Mouse (Mus musculus) ES-E14 (cell line): ENCODE results near the gene Nectin1. TPM values are rescaled to one million over a fixed set of nuclear protein-coding genes. Genes with fewer than 3 reads are reported as not detected.

Experiments
- DNase-seq: peaks from one replicate; pipeline ENCODE4 v3.0.0-alpha.2; 2013; ENCODE audit warnings: low read depth, low spot score
- H3K27ac ChIP-seq: 2 replicates; pipeline ENCODE4 v1.5.1; 2012; ENCODE audit warnings: low read depth, mild to moderate bottlenecking, low read length, moderate library complexity, mixed read lengths; ENCODE audit not compliant: poor library complexity, insufficient read depth, severe bottlenecking
- H3K36me3 ChIP-seq: 2 replicates; pipeline ENCODE4 v1.6.1; 2012; ENCODE audit warnings: mild to moderate bottlenecking, low read length, moderate library complexity, mixed read lengths; ENCODE audit not compliant: control insufficient read depth, poor library complexity, insufficient read depth, severe bottlenecking
- H3K4me1 ChIP-seq, 2 experiments: fragments of 150-350 bp in 1 of 2; sonication (generic) in 1 of 2; 2 replicates each; pipeline ENCODE4 v1.6.1; 2012; ENCODE audit warnings: low read length in 2 of 2, mild to moderate bottlenecking in 1 of 2, mixed read lengths in 1 of 2; ENCODE audit not compliant: control insufficient read depth in 2 of 2, insufficient read depth in 2 of 2, poor library complexity in 1 of 2
- H3K4me3 ChIP-seq, 2 experiments: fragments of 150-350 bp in 1 of 2; sonication (generic) in 1 of 2; 2 replicates each; pipeline ENCODE4 v1.5.1; 2012; ENCODE audit warnings: low read length in 2 of 2, low read depth in 1 of 2, mild to moderate bottlenecking in 1 of 2, mixed read lengths in 1 of 2; ENCODE audit not compliant: insufficient read depth in 1 of 2, poor library complexity in 1 of 2, severe bottlenecking in 1 of 2
- H3K9ac ChIP-seq: 2 replicates; pipeline ENCODE4 v1.6.1; 2012; ENCODE audit warnings: low read depth, mild to moderate bottlenecking, low read length, mixed read lengths; ENCODE audit not compliant: poor library complexity, insufficient read depth, severe bottlenecking
- H3K9me3 ChIP-seq: fragments of 150-350 bp; sonication (generic); 2 replicates; pipeline ENCODE4 v1.6.1; 2012; ENCODE audit warnings: low read depth, mild to moderate bottlenecking, low read length; ENCODE audit not compliant: control insufficient read depth, insufficient read depth
- CHD2 ChIP-seq: IDR thresholded peaks from 2 replicates; pipeline ENCODE4 v1.6.1; 2014; ENCODE audit warnings: mild to moderate bottlenecking, low read depth, low read length, inconsistent platforms
- HCFC1 ChIP-seq: IDR thresholded peaks from 2 replicates; pipeline ENCODE4 v1.6.1; 2012; ENCODE audit warnings: low read length, inconsistent platforms, borderline replicate concordance; ENCODE audit not compliant: insufficient read depth
- MAFK ChIP-seq: IDR thresholded peaks from 2 replicates; pipeline ENCODE4 v1.6.1; 2014; ENCODE audit warnings: mild to moderate bottlenecking, low read depth, low read length, inconsistent platforms; ENCODE audit not compliant: insufficient read depth
- ZC3H11A ChIP-seq: IDR thresholded peaks from 2 replicates; pipeline ENCODE4 v1.6.1; 2012; ENCODE audit warnings: low read depth, mild to moderate bottlenecking, inconsistent platforms, low read length, borderline replicate concordance
- ZNF384 ChIP-seq: IDR thresholded peaks from 2 replicates; pipeline ENCODE4 v1.6.1; 2012; ENCODE audit warnings: low read depth, low read length, inconsistent platforms
- in situ Hi-C, 2 experiments: fragments of 600-800 bp; cut with MboI; formaldehyde crosslinking; loops; one replicate each; pipeline ENCODE4 v1.15.1; 2025; ENCODE audit warnings: low sequenced_read_pairs in 2 of 2, inconsistent platforms in 1 of 2; ENCODE audit not compliant: unreplicated experiment in 2 of 2
- total RNA-seq: library from RNA; depleted of rRNA; stranded (reverse); fragments of 300-350 nt; gene quantifications from 2 replicates; pipeline ENCODE4 v1.2.3, GENCODE M21; 2012

Nectin1 gene
- total RNA-seq, 1 experiment: 12.9 TPM

DNA sequence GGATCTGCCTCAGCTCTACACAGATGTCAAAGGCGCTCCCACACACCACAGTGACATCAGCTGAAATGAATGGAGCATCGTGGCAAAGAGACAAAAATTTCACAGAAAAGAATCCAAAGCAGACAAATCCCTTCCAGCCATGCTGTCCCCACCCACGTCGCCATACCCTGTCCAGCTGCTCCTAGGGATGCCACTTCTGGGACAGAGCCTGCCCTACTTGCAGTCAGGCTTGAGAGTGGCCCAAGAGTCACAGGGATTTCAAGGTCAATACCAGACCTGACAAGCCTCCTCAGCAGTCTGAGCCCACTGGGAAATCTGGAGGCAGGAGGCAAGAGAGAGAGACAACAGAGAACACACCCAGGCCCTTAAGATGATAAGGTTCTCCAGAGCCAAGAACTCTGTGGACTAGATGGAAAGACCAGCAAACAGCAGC, 24.4 kb upstream of the Nectin1 start:
- in situ Hi-C loops: no loop called here
- TF ChIP-seq ZC3H11A: no peak
- TF ChIP-seq MAFK: no peak
- no peak for TF ChIP-seq HCFC1
- no peak for TF ChIP-seq CHD2
- no peak for TF ChIP-seq ZNF384
- no peak for DNase-seq

DNA sequence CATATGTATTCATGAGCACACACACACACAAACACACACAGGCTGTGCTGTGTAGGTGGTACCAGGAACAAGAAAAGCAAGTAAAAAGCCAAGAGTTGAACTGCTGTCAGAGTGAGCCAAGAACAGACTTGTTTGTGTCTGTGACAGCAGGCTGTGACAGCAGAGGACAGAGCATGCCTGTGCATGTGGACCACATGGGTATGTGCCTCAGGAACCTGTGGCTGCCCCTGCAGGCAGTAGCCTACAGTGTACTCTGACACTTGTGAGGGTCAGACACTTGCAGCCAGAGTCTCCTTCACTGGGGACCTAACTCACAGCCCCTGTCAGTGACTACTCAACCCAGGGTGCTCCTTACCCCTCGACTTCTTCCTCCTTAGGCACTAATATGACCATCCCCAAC, 23.7 kb upstream of the Nectin1 start:
- no peaks in the 10 kb centered on the region for H3K36me3 ChIP-seq
- TF ChIP-seq HCFC1: no peak
- TF ChIP-seq MAFK: no peak
- TF ChIP-seq CHD2: no peak
- TF ChIP-seq ZC3H11A: no peak
- no peak for TF ChIP-seq ZNF384
- H3K9me3 ChIP-seq: no peaks in the 10 kb centered on the region
- no peak for DNase-seq
- no peak overlapping the region for H3K4me3 ChIP-seq
- H3K9ac ChIP-seq: no peak overlapping the region
- in situ Hi-C loops: no loop called here
- no peak overlapping the region for H3K27ac ChIP-seq
- peaks cover 3 to 13% of the 10 kb centered on the region in 2 experiments; a peak in 1 of 4 replicates for H3K4me1 ChIP-seq

More for the DNA sequence above, 24.4 kb upstream of the Nectin1 start:
- Histone ChIP-seq H3K4me1 (peaks cover 3 to 11% of the 10 kb centered on the region in 2 experiments; a peak in 1 of 4 replicates), H3K36me3 (no peaks in the 10 kb centered on the region), H3K9me3 (no peaks in the 10 kb centered on the region), H3K9ac (no peak overlapping the region), H3K27ac (no peak overlapping the region), H3K4me3 (no peak overlapping the region)

DNA sequence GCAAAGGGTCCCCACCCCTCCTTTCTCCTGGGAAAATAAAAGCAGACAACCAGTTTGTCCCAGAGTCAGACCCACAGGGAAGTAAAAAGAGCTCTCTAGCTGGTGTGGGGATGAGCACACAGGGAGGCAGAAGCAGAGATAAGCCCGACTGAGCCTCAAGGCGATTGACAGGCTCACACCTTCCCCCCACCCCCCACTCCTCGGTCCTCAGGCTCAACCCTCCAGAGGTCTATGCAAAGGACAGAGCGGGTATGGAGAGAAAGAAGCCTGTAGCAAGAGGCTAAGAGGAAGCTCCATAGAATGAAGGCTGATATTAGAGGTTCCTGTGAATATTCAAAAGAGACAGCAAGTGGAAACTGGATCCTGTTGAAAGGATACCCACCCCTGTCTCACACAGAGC, 19.7 kb upstream of the Nectin1 start:
- no peak for DNase-seq
- in situ Hi-C loops: no loop called here
- Histone ChIP-seq H3K9me3 (no peaks in the 10 kb centered on the region), H3K9ac (no peak overlapping the region), H3K27ac (no peak overlapping the region), H3K36me3 (no peaks in the 10 kb centered on the region), H3K4me3 (no peak overlapping the region), H3K4me1 (peaks cover 4 to 16% of the 10 kb centered on the region in 2 experiments)
- TF ChIP-seq HCFC1: no peak
- TF ChIP-seq ZNF384: no peak
- no peak for TF ChIP-seq CHD2
- TF ChIP-seq ZC3H11A: no peak
- no peak for TF ChIP-seq MAFK

DNA sequence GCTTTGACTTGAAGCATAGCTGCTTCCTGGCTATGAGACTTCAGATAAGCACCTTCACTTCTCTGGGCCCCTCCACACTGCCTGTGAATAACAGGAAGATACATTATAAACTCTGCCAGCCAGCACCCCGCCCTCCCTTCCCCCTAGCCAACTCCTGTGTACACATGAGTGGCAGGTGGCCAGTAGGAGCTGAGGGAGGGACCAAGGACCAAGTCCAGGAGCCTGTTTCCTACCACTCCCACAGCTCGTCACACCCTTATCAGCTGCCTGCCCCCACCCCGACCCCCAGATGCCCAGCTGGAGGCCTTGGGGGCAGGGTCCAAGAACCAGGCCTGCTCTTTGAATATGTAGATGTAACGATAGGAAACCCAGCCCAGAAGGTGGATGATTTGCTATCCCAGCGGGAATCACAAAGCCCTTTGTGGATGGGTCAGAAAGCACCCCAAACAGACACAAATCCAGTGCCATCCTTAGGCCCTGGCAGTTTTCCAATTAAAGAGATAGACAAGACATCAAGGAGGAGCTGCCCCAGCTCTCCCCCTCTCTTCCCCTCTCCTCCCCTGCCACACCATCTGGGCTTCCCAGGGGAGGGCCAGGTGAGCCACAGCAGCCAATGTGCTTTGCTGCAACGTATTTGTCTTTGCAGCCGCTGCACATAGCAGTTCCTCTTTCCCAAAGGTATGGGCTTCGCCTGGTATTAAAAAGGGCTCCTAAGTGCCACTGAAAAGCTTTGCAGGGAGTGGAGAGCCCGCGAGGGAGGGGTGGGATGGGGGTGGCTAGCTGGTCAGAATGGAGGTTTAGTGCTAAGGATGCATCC, 14.1 kb upstream of the Nectin1 start:
- DNase-seq: no peak
- H3K9ac ChIP-seq: no peak overlapping the region
- in situ Hi-C loops: no loop called here
- TF ChIP-seq CHD2 (no peak), ZNF384 (no peak), ZC3H11A (no peak), MAFK (no peak), HCFC1 (no peak)
- H3K36me3 ChIP-seq: no peaks in the 10 kb centered on the region
- no peaks in the 10 kb centered on the region for H3K9me3 ChIP-seq
- H3K4me1 ChIP-seq: peaks cover 4 to 19% of the 10 kb centered on the region in 2 experiments
- H3K27ac ChIP-seq: no peak overlapping the region
- no peak overlapping the region for H3K4me3 ChIP-seq
